Mouse (Mus musculus) stomach, embryonic 16.5 days (tissue): ENCODE measurements around the gene Tgoln1. TPM values are rescaled to one million over a fixed set of nuclear protein-coding genes. Genes with fewer than 3 reads are reported as not detected.

Experiments used
- ATAC-seq: fragments of 200-750 bp; cut with Nextera tagmentation; 2 replicates; pipeline ENCODE4 v1.8.0; 2017; ENCODE audit warnings: moderate number of reproducible peaks, moderate TSS enrichment; ENCODE audit not compliant: insufficient read depth, low FRiP score
- H3K27ac ChIP-seq: fragments of 300-500 bp; sonication (generic); 2 replicates; pipeline ENCODE4 v1.5.1; 2014; ENCODE audit warnings: low read length
- H3K27me3 ChIP-seq: fragments of 300-500 bp; sonication (generic); 2 replicates; pipeline ENCODE4 v1.6.1; 2014; ENCODE audit warnings: low read length, control low read depth, mixed read lengths; ENCODE audit not compliant: control insufficient read depth, insufficient read depth
- H3K36me3 ChIP-seq: fragments of 300-500 bp; sonication (generic); 2 replicates; pipeline ENCODE4 v1.6.1; 2014; ENCODE audit warnings: low read length; ENCODE audit not compliant: control insufficient read depth, insufficient read depth
- H3K4me1 ChIP-seq: fragments of 300-500 bp; sonication (generic); 2 replicates; pipeline ENCODE4 v1.6.1; 2014; ENCODE audit warnings: low read length, control low read depth, mixed read lengths; ENCODE audit not compliant: control insufficient read depth, insufficient read depth
- H3K4me2 ChIP-seq: fragments of 300-500 bp; sonication (generic); 2 replicates; pipeline ENCODE4 v1.6.1; 2014; ENCODE audit warnings: low read depth, low read length, mixed read lengths
- H3K4me3 ChIP-seq: fragments of 300-500 bp; sonication (generic); replicated peaks from 2 replicates; pipeline ENCODE4 v1.5.1; 2014; ENCODE audit warnings: mild to moderate bottlenecking, low read length
- H3K9ac ChIP-seq: fragments of 300-500 bp; sonication (generic); 2 replicates; pipeline ENCODE4 v1.6.1; 2014; ENCODE audit warnings: low read length
- H3K9me3 ChIP-seq: fragments of 300-500 bp; sonication (generic); replicated peaks from 2 replicates; pipeline ENCODE4 v1.6.1; 2016; ENCODE audit warnings: low read length, control low read depth; ENCODE audit not compliant: control insufficient read depth
- WGBS: fragments of 180-500 bp; shearing (Covaris S2); extraction: QIAGEN DNeasy Blood & Tissue Kit; methylation state at CpG from one replicate; pipeline ENCODE4 v1.1.7; 2014; 5-methylcytosine and 5-hydroxymethylcytosine counted together
- polyA plus RNA-seq: library from polyadenylated mRNA; unstranded; fragments of >200 nt; fragmentation: Nextera tagmentation; extraction: Ambion mirVana; gene quantifications from 2 replicates; pipeline ENCODE4 v1.2.1, GENCODE M21; 2015

Gene Tgoln1
- polyA plus RNA-seq, 1 experiment from 2014 or later, result 43.5 TPM

DNA sequence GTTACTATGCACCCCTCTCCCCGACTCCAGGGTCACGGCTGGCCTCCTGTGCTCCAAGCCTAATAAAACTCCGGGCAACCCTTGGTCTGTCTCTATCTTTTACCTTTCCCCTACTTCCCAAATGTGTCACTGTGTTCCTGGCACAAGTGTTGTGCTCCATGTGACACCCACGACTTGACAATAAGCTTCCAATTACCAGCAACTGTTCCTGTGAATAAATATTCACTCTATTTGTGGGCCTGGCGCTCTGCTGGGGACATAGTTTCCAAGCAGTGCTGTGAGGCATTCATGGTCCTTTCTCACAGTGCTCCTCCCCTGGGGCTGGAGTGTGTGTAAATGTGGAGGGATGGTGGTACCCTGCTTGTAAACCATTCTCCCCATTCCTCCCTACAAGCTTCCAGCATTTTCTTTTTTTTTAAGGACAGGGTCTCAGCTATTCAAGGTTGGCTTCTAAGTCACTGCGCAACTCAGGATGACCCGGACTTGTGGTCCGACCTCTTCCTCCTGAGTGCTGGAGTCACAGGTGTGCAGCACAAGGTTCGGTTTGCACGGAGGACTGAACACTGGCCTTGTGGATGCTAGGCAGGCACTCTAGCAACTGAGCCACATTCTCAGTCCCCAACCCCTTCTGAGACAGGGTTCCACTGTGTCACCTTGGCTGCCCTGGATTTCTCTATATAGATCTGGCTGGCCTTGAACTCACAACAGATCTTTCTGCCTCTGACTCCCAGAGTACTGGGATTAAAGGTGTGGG is 46.0 kb downstream of the Tgoln1 start:
- Histone ChIP-seq H3K27me3 (no peaks in the 10 kb centered on the region), H3K9me3 (no peaks in the 10 kb centered on the region), H3K36me3 (peaks cover 6% of the 10 kb centered on the region; the same call in 1 of the 2 replicates), H3K4me2 (no peak overlapping the region), H3K27ac (no peak overlapping the region), H3K4me1 (peaks cover 3% of the 10 kb centered on the region; the same call in 1 of the 2 replicates), H3K4me3 (no peak overlapping the region), H3K9ac (no peak overlapping the region)
- ATAC-seq, result no peak
- 85% methylated on average over 10 of the region's 10 CpGs for WGBS

DNA sequence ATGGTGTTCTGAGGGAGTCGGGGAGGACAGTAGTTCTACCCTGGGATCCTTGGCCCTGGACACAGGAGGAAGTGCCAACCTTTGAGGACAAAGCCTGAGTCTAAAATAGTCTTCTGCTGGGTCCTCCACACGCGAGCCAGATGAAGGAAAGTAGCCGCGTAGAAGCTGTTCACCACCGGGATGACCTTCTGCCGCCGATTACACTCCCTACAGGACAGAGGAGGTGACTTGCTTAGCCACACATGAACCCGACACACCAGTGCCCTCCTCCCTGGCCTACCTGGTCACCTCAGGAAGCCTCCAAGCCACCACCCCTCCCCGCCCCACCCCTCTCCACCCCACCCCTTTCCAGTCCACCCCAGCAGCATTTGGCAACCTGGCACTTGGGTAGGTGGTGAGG is 48.1 kb downstream of the Tgoln1 start:
- 85% methylated on average over 10 of the region's 10 CpGs for WGBS
- H3K36me3 ChIP-seq, result peaks cover 6% of the 10 kb centered on the region; the same call in 1 of the 2 replicates
- H3K27ac ChIP-seq, result no peak overlapping the region
- H3K27me3 ChIP-seq, result no peaks in the 10 kb centered on the region
- no peaks in the 10 kb centered on the region for H3K9me3 ChIP-seq
- no peak overlapping the region for H3K4me3 ChIP-seq
- H3K9ac ChIP-seq, result no peak overlapping the region
- ATAC-seq, result no peak
- peaks cover 6% of the 10 kb centered on the region; the same call in 1 of the 2 replicates for H3K4me1 ChIP-seq
- no peak overlapping the region for H3K4me2 ChIP-seq

DNA sequence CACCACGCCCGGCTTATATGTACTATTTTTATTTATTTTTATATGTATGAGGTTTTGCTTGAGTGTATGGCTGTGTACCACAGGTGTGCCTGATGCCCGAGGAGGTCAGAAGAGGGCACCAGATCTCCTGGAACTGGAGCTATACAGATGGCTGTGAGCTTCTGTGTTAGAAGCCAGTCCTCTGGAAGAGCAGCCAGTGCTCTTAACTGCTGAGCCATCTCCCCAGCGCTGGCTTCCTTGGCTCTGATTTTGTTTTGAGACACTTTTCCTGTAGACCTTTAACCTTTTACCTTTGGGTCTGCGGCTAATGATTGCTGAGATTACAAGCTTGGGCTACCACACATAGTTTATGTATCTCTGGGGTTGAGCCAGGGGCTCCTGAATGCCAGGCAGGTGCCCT is 49.3 kb downstream of the Tgoln1 start:
- peaks cover 6% of the 10 kb centered on the region; the same call in 1 of the 2 replicates for H3K4me1 ChIP-seq
- H3K4me3 ChIP-seq, result no peak overlapping the region
- H3K27ac ChIP-seq, result no peak overlapping the region
- H3K9me3 ChIP-seq, result no peaks in the 10 kb centered on the region
- WGBS, result 84% methylated on average over 5 of the region's 5 CpGs
- peaks cover 6% of the 10 kb centered on the region; the same call in 1 of the 2 replicates for H3K36me3 ChIP-seq
- ATAC-seq, result no peak
- H3K27me3 ChIP-seq, result no peaks in the 10 kb centered on the region
- H3K4me2 ChIP-seq, result no peak overlapping the region
- no peak overlapping the region for H3K9ac ChIP-seq

DNA sequence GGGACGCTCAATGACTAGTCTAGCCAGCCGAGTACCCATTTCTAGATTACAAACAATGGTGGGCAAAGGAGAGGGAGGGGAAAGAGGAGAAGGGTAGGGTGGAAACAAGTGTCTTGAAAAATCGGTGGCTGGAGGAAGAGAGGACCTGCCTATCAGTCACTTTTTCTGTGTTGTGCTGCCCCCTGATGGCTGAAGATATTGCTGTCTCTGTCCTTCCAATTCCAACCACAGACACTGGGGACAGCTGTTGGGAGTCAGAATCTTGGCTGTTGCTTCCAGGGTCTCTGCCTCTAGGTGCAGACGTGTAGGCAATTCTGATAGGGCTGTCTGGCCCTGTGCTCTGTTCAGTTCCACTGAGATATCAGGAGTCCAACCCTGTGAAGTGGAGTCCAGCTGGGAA is 50.8 kb downstream of the Tgoln1 start:
- no peak overlapping the region for H3K4me3 ChIP-seq
- no peak overlapping the region for H3K27ac ChIP-seq
- H3K9me3 ChIP-seq, result no peaks in the 10 kb centered on the region
- H3K9ac ChIP-seq, result no peak overlapping the region; the same call in 1 of the 2 replicates
- no peaks in the 10 kb centered on the region for H3K27me3 ChIP-seq
- no peak overlapping the region for H3K4me2 ChIP-seq
- peak; percentile 78; the same call in 1 of the 2 replicates for ATAC-seq
- H3K36me3 ChIP-seq, result peaks cover 6% of the 10 kb centered on the region; the same call in 1 of the 2 replicates
- peaks cover 6% of the 10 kb centered on the region; the same call in 1 of the 2 replicates for H3K4me1 ChIP-seq
- 4% methylated on average over 4 of the region's 4 CpGs for WGBS

DNA sequence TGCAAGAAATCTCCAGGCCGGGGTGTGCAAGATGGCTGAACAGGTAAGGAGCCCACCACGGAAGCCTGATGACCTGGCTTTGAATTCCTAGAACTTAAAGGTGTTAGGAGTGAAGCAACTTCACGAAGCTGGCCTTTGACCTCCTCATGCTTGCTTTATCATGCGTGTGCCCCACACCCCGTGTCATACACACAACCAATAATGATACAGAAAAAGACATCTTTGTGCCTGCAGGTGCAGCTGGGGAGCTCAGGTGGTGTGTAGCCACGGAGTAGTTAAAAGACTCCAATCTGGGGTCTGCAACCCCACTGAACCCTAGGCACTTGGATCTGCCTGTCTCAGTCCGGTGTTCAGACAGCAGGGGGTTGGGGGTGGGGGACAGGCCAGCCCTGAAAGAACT is 51.3 kb downstream of the Tgoln1 start:
- ATAC-seq, result 0 out of 2 replicates have a peak, but pooled peaks have one; percentile 6
- Histone ChIP-seq H3K9me3 (no peaks in the 10 kb centered on the region), H3K27ac (no peak overlapping the region), H3K36me3 (peaks cover 6% of the 10 kb centered on the region; the same call in 1 of the 2 replicates), H3K27me3 (no peaks in the 10 kb centered on the region), H3K9ac (no peak overlapping the region; the same call in 1 of the 2 replicates), H3K4me2 (no peak overlapping the region), H3K4me1 (peaks cover 6% of the 10 kb centered on the region; the same call in 1 of the 2 replicates), H3K4me3 (no peak overlapping the region)
- 76% methylated on average over 7 of the region's 7 CpGs for WGBS

DNA sequence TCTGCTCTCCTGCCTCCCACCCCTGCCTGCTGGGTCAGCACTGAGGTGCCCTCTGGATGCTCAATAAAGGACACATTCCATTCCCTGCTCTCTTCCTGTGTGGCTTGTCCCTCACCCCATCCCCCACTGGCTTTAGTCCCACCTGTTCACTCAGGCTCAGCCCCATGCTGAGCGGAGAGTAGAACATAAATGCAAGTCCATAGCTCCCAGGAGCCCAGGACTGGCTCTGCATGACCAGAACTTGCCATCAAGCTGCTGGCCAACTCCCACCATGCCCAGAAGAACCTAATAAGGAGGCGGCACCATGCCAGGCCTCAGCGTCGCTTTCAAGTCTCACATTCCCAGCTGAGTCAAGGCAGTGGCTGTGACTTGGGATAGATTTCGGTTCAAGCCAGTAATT is 53.9 kb downstream of the Tgoln1 start:
- H3K27me3 ChIP-seq, result no peaks in the 10 kb centered on the region
- H3K4me2 ChIP-seq, result no peak overlapping the region
- no peaks in the 10 kb centered on the region for H3K9me3 ChIP-seq
- peaks cover 6% of the 10 kb centered on the region; the same call in 1 of the 2 replicates for H3K4me1 ChIP-seq
- no peak overlapping the region for H3K9ac ChIP-seq
- no peak overlapping the region for H3K4me3 ChIP-seq
- H3K27ac ChIP-seq, result no peak overlapping the region
- H3K36me3 ChIP-seq, result no peaks in the 10 kb centered on the region
- ATAC-seq, result no peak
- WGBS, result 81% methylated on average over 5 of the region's 5 CpGs

DNA sequence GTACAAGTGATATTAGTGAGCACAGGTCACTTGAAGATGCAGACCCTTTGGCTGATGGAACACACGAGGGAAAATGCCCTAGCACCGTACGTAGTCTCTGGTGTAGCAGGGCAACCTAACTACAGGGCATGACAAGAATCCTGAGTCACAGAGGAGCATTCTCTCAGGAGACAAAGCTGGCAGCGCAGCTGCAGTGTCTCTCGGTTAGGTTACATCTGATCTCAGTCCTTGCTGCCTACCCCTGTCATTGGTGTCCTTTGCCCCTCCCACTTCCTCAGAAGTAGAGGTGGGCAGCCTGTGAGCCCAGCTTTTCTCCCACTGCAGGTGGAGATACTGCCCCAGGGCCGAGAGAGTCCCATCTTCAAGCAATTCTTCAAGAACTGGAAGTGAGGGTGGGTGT is 54.3 kb downstream of the Tgoln1 start:
- Histone ChIP-seq H3K4me1 (peaks cover 6% of the 10 kb centered on the region; the same call in 1 of the 2 replicates), H3K27ac (no peak overlapping the region), H3K9me3 (no peaks in the 10 kb centered on the region), H3K9ac (no peak overlapping the region), H3K4me2 (no peak overlapping the region), H3K36me3 (no peaks in the 10 kb centered on the region), H3K27me3 (no peaks in the 10 kb centered on the region), H3K4me3 (no peak overlapping the region)
- no peak for ATAC-seq
- 50% methylated on average over 6 of the region's 6 CpGs for WGBS

DNA sequence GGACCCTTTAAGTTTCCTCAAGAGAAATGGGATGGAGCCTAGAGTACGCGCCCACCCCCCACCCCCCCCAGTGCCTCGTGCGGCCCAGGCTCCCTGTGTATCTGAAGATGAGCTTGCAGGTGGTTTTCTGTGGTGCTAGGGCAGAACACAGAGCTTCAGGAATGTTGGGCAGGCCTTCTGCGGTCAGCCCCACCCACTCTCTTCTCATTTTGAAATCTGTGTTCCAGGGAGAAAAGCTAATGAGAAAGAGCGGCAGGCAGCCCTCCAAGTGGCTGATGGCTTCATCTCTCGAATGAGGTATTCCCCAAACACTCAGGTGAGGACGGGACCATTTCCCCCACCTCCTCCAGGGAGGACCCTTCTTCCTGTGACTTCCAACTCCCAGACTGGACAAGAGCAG is 56.0 kb downstream of the Tgoln1 start:
- no peaks in the 10 kb centered on the region for H3K27me3 ChIP-seq
- no peak overlapping the region for H3K27ac ChIP-seq
- no peak overlapping the region for H3K4me2 ChIP-seq
- H3K4me3 ChIP-seq, result no peak overlapping the region
- no peak overlapping the region for H3K9ac ChIP-seq
- no peaks in the 10 kb centered on the region for H3K9me3 ChIP-seq
- ATAC-seq, result no peak
- 56% methylated on average over 8 of the region's 8 CpGs for WGBS
- H3K36me3 ChIP-seq, result no peaks in the 10 kb centered on the region
- 0 out of 2 replicates have a peak, but pooled peaks cover 3% of the 10 kb centered on the region for H3K4me1 ChIP-seq
